Mouse (Mus musculus): Measurements from ENCODE around the gene Psph. TPM values are rescaled to one million over a fixed set of nuclear protein-coding genes. Genes with fewer than 3 reads are reported as not detected.

The Psph gene
- polyA plus RNA-seq, 1 experiment from 2014 or later, result 38.5 TPM

GRCm38 (mm10) chr5:129725774-129726392, 61.4 kb downstream of the Psph start:
- Histone ChIP-seq H3K4me2 (peak overlapping the region; percentile 57), H3K27ac (replicated peaks) (peak overlapping the region; percentile 91), H3K4me1 (replicated peaks) (peaks cover 36% of the 10 kb centered on the region), H3K27me3 (no peaks in the 10 kb centered on the region), H3K4me3 (peak overlapping the region; percentile 60), H3K36me3 (no peaks in the 10 kb centered on the region), H3K9ac (peak overlapping the region; percentile 79), H3K9me3 (no peaks in the 10 kb centered on the region)
- ATAC-seq (ENCODE audit: low FRiP score, low read depth), result no peak
- 18% methylated on average over 7 of the region's 7 CpGs for WGBS

DNA sequence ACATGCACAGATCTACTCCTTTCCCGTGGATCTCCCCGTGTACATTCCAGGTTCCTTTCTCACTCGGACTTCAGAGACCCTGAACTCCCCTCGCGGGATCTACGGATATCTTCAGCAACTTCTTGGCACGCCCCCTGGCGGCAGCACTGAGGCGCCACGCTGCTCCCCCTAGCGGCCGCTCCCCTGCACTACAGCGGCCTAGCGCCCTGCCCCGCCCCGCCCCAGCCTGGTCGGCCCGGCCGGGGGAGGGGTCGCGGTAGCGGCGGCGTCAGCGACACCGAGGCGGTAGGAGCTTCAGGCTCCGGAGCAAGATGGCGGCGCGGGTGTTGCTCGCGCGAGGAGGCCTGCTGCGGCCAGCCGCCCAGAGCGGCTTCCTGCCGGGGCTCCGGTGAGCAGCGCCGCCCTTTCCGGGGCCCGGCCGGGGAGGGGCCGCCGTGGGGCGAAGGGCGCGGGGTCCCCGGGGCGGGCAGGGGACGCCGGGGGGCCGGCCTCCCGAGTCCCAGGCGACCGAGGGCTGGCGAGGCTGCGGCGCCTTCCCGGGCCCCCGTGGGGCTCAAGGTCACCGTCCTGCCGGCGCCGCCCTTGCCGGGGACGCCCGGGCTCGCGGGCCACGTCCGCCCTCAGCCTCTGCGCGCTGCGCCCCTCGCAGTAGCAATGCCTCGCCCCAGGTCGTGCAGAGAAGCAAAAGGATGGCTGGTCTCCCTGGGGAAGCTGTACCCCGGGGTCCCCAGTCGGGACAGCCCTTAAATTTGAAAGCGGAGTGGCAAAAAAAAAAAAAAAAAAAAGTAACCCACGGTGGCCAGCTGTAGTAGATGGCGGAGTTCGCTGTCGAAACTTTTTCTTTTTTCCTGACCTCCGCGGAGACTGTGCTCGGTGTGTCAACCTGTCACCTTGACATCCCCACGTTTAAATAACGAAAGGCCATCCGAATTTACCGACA, 62.1 kb downstream of the Psph start, which contains the start of gene Nipsnap2:
Nipsnap2 (plus strand) TSS at position 230 of the 940 bp plus-strand sequence.
- Histone ChIP-seq H3K9ac (peak within 1 kb of the TSS; percentile 79), H3K27me3 (no peaks in the 10 kb centered on the region)
- under 1% methylated on average over 65 of the region's 93 CpGs for WGBS

GRCm38 (mm10) chr5:129724268-129724667, 63.0 kb downstream of the Psph start:
- peak overlapping the region; percentile 57 for H3K4me2 ChIP-seq
- H3K9me3 ChIP-seq, result no peaks in the 10 kb centered on the region
- 56% methylated on average over 4 of the region's 4 CpGs for WGBS
- ATAC-seq (ENCODE audit: low FRiP score, low read depth), result no peak; the same call in 1 of the 2 replicates
- peaks cover 26% of the 10 kb centered on the region for H3K4me1 ChIP-seq (replicated peaks)
- H3K27me3 ChIP-seq, result no peaks in the 10 kb centered on the region
- peaks cover 6% of the 10 kb centered on the region for H3K36me3 ChIP-seq
- peak overlapping the region; percentile 60 for H3K4me3 ChIP-seq
- H3K9ac ChIP-seq, result peak overlapping the region; percentile 79; the same call in 1 of the 2 replicates
- no peak overlapping the region for H3K27ac ChIP-seq (replicated peaks)

More for the DNA sequence above, 62.1 kb downstream of the Psph start, which contains the start of gene Nipsnap2:
- peak within 1 kb of the TSS; percentile 91 for H3K27ac ChIP-seq (replicated peaks)
- H3K4me1 ChIP-seq (replicated peaks), result peaks cover 30% of the 10 kb centered on the region
- peak within 1 kb of the TSS; percentile 60 for H3K4me3 ChIP-seq
- no peaks in the 10 kb centered on the region; the same call in 1 of the 2 replicates for H3K36me3 ChIP-seq
- ATAC-seq (ENCODE audit: low FRiP score, low read depth), result peak; percentile 95
- H3K4me2 ChIP-seq, result peak within 1 kb of the TSS; percentile 57
- no peaks in the 10 kb centered on the region for H3K9me3 ChIP-seq

- Histone ChIP-seq H3K4me2 (no peak overlapping the region), H3K4me1 (replicated peaks) (peaks cover 8% of the 10 kb centered on the region), H3K27me3 (no peaks in the 10 kb centered on the region), H3K9ac (no peak overlapping the region), H3K27ac (replicated peaks) (no peak overlapping the region), H3K9me3 (no peaks in the 10 kb centered on the region), H3K36me3 (peaks cover 23% of the 10 kb centered on the region), H3K4me3 (no peak overlapping the region)
- no peak for ATAC-seq (ENCODE audit: low FRiP score, low read depth)
- 88% methylated on average over 3 of the region's 3 CpGs for WGBS
These were observed 67.1 kb downstream of the Psph start for GRCm38 (mm10) chr5:129720176-129720575.

DNA sequence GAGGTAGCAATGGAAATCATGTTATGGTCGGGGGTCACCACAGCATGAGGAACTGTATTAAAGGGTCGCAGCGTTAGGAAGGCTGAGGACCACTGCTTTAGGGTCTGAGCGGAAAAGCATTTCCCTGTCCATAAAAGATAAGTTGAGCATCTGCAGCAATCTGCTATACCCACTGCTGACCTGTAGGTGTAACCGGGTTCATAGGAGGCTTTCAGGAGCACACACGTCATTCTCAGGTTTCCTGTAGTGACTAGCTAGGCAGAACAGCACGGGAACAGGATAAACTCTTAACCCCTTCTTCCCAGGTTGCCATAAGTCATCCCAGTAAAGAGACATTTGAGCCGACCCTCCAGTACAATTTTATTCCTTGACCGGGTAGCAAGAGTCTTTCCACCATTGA, 70.2 kb downstream of the Psph start:
- no peak for ATAC-seq (ENCODE audit: low FRiP score, low read depth)
- H3K27ac ChIP-seq (replicated peaks), result no peak overlapping the region
- no peak overlapping the region for H3K4me3 ChIP-seq
- no peaks in the 10 kb centered on the region for H3K9me3 ChIP-seq
- H3K36me3 ChIP-seq, result peaks cover 23% of the 10 kb centered on the region
- H3K9ac ChIP-seq, result no peak overlapping the region
- 86% methylated on average over 9 of the region's 9 CpGs for WGBS
- H3K4me2 ChIP-seq, result no peak overlapping the region
- peaks cover 11% of the 10 kb centered on the region for H3K4me1 ChIP-seq (replicated peaks)
- H3K27me3 ChIP-seq, result no peaks in the 10 kb centered on the region

Other genes with a start within 250 kb of the Psph start
- gene Mmp17, start 203.3 kb downstream of the Psph start, polyA plus RNA-seq (2015; fragmentation: Nextera tagmentation; extraction: Ambion mirVana), result 11.7 and 13.5 TPM in 2 replicates
- gene Zfp11, start 117.3 kb downstream of the Psph start, polyA plus RNA-seq (2015; fragmentation: Nextera tagmentation; extraction: Ambion mirVana), result 5.7 and 7.1 TPM in 2 replicates
- gene Sept14, start 78.9 kb downstream of the Psph start, polyA plus RNA-seq (2015; fragmentation: Nextera tagmentation; extraction: Ambion mirVana), result not detected in 2 replicates
- gene Mrps17, start 72.0 kb downstream of the Psph start, polyA plus RNA-seq (2015; fragmentation: Nextera tagmentation; extraction: Ambion mirVana), result 162 and 169 TPM in 2 replicates
- 90.7 and 91.6 TPM in 2 replicates for gene Nipsnap2, start 62.4 kb downstream of the Psph start, polyA plus RNA-seq (2015; fragmentation: Nextera tagmentation; extraction: Ambion mirVana)
- gene Sumf2, start 59.5 kb upstream of the Psph start, polyA plus RNA-seq (2015; fragmentation: Nextera tagmentation; extraction: Ambion mirVana), result 29.1 and 32.7 TPM in 2 replicates
- gene Chchd2, start 100.0 kb upstream of the Psph start, polyA plus RNA-seq (2015; fragmentation: Nextera tagmentation; extraction: Ambion mirVana), result 711 and 732 TPM in 2 replicates
- 13.6 and 14.2 TPM in 2 replicates for gene Zbed5, start 108.3 kb upstream of the Psph start, polyA plus RNA-seq (2015; fragmentation: Nextera tagmentation; extraction: Ambion mirVana)
- gene Phkg1, start 111.1 kb upstream of the Psph start, polyA plus RNA-seq (2015; fragmentation: Nextera tagmentation; extraction: Ambion mirVana), result 0.69 and 0.79 TPM in 2 replicates
- 4.8 and 5.0 TPM in 2 replicates for gene Nupr1l, start 121.1 kb upstream of the Psph start, polyA plus RNA-seq (2015; fragmentation: Nextera tagmentation; extraction: Ambion mirVana)
- gene Vkorc1l1, start 154.5 kb upstream of the Psph start, polyA plus RNA-seq (2015; fragmentation: Nextera tagmentation; extraction: Ambion mirVana), result 31.3 and 33.4 TPM in 2 replicates
- 31.9 and 33.9 TPM in 2 replicates for gene Gusb, start 215.6 kb upstream of the Psph start, polyA plus RNA-seq (2015; fragmentation: Nextera tagmentation; extraction: Ambion mirVana)
- 37.4 and 39.5 TPM in 2 replicates for gene Asl, start 241.8 kb upstream of the Psph start, polyA plus RNA-seq (2015; fragmentation: Nextera tagmentation; extraction: Ambion mirVana)
- 82.2 and 83.2 TPM in 2 replicates for gene Crcp, start 241.8 kb upstream of the Psph start, polyA plus RNA-seq (2015; fragmentation: Nextera tagmentation; extraction: Ambion mirVana)